Mouse (Mus musculus) CH12.LX (cell line): ENCODE measurements around the gene Brap.

ENCODE experiments used
- EP300 ChIP-seq: IDR thresholded peaks from 2 replicates; pipeline ENCODE4 v1.6.1; 2011; ENCODE audit warnings: low read length, improper control_type of control experiment
- ETS1 ChIP-seq: conservative IDR thresholded peaks from 2 replicates; pipeline ENCODE4 v1.6.1; 2012; ENCODE audit warnings: low read depth, mild to moderate bottlenecking, inconsistent platforms, low read length, improper control_type of control experiment, moderate library complexity
- POLR2A ChIP-seq: IDR thresholded peaks from 2 replicates; pipeline ENCODE4 v1.6.1; 2011; ENCODE audit warnings: low read depth, mild to moderate bottlenecking, improper control_type of control experiment, low read length
- SIN3A ChIP-seq: IDR thresholded peaks from 2 replicates; pipeline ENCODE4 v1.6.1; 2012; ENCODE audit warnings: low read length, improper control_type of control experiment, inconsistent platforms
- ZKSCAN1 ChIP-seq: IDR thresholded peaks from 2 replicates; pipeline ENCODE4 v1.6.1; 2012; ENCODE audit warnings: low read depth, inconsistent platforms, low read length, improper control_type of control experiment, borderline replicate concordance

GRCm38 (mm10) chr5:121686113-121686898, 25.9 kb downstream of the Brap start:
- TF ChIP-seq ETS1 (no peak), EP300 (no peak), POLR2A (no peak), SIN3A (no peak), ZKSCAN1 (no peak)
